Mouse (Mus musculus) C2C12 (cell line): Measurements from ENCODE around the gene Stn1.

ENCODE experiments used
- CTCF ChIP-seq: IDR thresholded peaks from one replicate; pipeline ENCODE4 v1.5.1; 2011; ENCODE audit not compliant: control insufficient read depth, insufficient read depth, insufficient read length
- MAX ChIP-seq: IDR thresholded peaks from one replicate; pipeline ENCODE4 v1.6.1; 2011; ENCODE audit warnings: mild to moderate bottlenecking, control low read depth
- MYOD1 ChIP-seq: IDR thresholded peaks from one replicate; pipeline ENCODE4 v1.6.1; 2011; ENCODE audit warnings: low read depth; ENCODE audit not compliant: control insufficient read depth, insufficient read length
- MYOG ChIP-seq: IDR thresholded peaks from one replicate; pipeline ENCODE4 v1.6.1; 2011; ENCODE audit not compliant: control insufficient read depth, insufficient read length; ENCODE audit errors: extremely low read depth

DNA sequence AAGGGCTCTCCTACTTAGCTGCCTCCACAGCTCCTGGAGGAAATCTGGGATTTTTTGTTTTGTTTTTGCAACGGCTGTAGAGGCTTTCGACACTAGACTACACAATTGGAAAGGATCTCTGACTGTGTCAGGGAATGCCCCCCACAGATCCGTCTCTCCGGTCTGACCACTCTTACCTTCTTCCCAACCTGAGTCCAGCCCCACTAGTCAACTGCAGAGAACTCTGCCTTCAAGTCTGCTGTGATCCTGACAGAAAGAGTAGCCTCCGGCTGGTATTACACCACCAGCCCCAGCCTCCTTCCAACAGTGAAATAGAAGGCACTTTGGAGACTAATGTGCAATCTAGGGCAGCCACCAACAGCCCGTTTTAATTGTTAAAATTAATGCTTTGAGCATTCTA is 74.6 kb downstream of the Stn1 start:
- TF ChIP-seq MAX: no peak
- no peak for TF ChIP-seq CTCF
- no peak for TF ChIP-seq MYOG
- TF ChIP-seq MYOD1: no peak
